Mouse (Mus musculus) liver, adult (tissue): ENCODE results near the gene Usp50.

Experiments used
- GATA4 ChIP-seq: IDR thresholded peaks from 2 replicates; pipeline ENCODE4 v1.6.1; 2014; ENCODE audit warnings: mild to moderate bottlenecking, low read length; ENCODE audit not compliant: insufficient replicate concordance

The Usp50 gene

GRCm38 (mm10) chr2:126783370-126783769 lies at the start of gene Usp50:
Gene Usp50 (minus strand): TSS chr2:126783470.
- TF ChIP-seq GATA4: no peak

- TF ChIP-seq GATA4: no peak
Observed at GRCm38 (mm10) chr2:126817414-126817813, 34.1 kb upstream of the Usp50 start.

GRCm38 (mm10) chr2:126816644-126817347 lies 33.5 kb upstream of the Usp50 start:
- TF ChIP-seq GATA4: no peak

DNA sequence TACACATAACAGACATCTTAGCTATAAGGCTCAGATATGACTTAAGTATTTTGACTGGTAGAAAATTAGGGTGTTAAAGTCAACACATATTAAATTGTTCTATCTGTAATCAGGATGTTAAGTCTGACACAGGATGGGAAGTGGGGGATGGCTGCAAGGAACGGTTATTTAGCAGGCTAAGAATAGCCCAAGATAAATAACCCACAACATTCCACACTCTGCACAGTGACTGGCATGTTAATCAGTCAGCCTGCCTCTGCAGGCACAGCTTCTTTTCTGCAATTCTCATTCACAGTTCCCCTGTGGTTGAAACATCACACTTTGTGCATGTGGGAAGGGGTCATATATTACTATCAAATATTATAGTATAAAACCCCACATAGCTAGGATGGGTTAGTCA lies 32.6 kb upstream of the Usp50 start:
- TF ChIP-seq GATA4: no peak

- no peak for TF ChIP-seq GATA4
Observed at GRCm38 (mm10) chr2:126801980-126802379, 18.7 kb upstream of the Usp50 start.

- no peak for TF ChIP-seq GATA4
Observed at GRCm38 (mm10) chr2:126798455-126798854, 15.2 kb upstream of the Usp50 start.

- TF ChIP-seq GATA4: no peak
Observed at GRCm38 (mm10) chr2:126795708-126796107, 12.4 kb upstream of the Usp50 start.

- no peak for TF ChIP-seq GATA4
Observed at GRCm38 (mm10) chr2:126792611-126793010, 9.3 kb upstream of the Usp50 start.

- no peak for TF ChIP-seq GATA4
Observed at GRCm38 (mm10) chr2:126787721-126788342, 4.6 kb upstream of the Usp50 start.

DNA sequence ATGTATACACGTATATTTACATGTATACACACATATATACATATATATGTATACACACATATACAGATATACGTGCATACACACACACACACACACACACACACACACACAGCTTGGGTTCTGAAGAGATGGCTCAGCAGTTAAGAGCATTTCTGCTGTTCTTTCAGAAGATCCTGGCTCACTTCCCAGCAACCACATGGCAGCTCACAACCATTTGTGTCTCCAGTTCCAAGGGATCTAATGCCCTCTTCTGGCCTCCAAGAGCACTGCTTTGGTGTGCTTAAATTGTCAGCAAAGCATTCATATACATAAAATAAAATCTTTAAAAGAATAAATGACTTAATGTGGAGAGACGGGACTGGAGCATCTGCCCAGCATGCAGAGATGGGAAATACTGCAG lies 837 bp downstream of the Usp50 start:
- TF ChIP-seq GATA4: no peak

- TF ChIP-seq GATA4: no peak
Observed at GRCm38 (mm10) chr2:126781478-126781877, 1.8 kb downstream of the Usp50 start.

- TF ChIP-seq GATA4: no peak
Observed at GRCm38 (mm10) chr2:126780286-126780685, 3.0 kb downstream of the Usp50 start.

DNA sequence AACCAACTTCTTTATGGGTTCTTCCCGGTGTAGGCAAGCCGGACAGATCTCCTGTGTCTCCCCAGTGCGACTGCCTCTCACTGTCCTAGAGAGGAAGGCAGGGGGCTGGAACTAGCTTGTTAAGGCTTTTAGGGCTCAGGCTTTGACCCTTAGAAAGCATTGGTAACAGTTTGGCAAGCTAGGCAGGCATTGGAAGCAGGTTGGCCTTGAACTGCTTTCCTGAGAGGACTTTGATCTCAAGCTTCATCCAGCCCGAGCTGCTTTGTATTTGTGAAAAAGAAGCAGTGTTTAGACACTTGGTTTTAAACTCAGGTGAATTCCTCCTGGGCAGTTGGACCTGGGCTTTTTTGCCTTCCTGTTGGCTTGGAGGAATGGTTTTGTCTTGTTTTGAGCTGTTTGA lies 4.5 kb downstream of the Usp50 start:
- no peak for TF ChIP-seq GATA4

GRCm38 (mm10) chr2:126776416-126776815 lies 6.9 kb downstream of the Usp50 start:
- no peak for TF ChIP-seq GATA4

GRCm38 (mm10) chr2:126775951-126776350 lies 7.3 kb downstream of the Usp50 start:
- no peak for TF ChIP-seq GATA4

DNA sequence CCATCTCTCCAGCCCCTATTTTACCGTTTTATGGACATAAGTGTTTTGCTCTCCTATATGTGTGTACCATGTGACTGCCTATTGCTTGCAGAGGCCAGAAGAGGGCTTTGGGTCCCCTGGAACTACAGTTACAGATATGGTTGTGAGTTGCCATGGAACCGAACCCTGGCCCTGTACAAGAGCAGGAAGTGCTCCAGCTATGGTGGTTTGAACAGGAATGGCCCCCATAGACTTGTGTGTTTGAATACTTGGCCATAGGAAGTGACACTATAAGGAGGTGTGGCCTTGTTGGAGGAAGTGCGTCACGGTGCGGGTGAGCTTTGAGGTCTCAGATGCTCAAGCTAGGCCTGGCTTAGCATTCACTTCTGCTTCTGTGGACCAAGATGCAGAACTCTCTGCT lies 11.1 kb downstream of the Usp50 start:
- no peak for TF ChIP-seq GATA4
